Mouse (Mus musculus): ENCODE results near the gene Arhgdia.

Arhgdia gene

DNA sequence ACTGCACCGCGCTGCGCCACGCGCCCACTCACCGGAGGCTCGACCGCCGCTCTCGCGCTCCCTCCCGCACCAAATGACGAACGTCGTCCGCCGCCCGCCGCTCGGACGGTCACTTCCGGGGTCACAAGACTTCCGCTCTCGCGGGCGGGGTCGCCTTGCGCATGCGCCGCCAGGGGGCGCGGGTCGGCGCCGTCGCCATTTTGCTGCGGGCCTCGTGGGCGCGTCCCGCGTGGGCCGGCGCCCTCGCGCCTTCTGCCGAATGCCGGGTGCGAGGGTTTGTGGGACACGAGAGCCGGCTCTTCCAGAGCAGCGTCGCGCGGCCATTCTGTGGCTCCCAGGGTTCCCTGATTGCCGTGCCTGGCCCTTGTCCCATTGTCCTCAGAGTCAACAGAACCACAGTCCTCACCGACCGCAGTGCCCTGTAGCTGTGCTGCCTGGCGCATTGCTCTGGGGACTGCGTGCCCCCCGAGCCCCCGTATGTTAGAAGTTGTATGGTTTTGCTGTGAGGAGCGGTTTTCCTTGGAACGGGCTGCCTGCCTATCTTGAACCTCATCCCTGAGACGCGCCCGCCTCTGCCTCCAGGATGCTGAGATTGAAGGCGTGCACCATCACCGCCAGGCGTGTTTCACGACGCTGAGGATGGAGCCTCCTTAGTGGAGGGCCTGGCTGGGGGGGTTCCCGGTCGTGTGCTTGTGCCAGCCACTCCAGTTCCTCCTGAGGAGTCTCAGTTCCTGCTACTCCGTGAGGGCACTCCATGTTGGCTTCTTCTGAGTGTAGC, at the start of gene Arhgdia:
Gene Arhgdia, minus strand, starts transcription at position 135 of the 778 bp plus-strand sequence.
- peak; percentile 93 for DNase-seq (ENCODE audit: low read depth)

DNA sequence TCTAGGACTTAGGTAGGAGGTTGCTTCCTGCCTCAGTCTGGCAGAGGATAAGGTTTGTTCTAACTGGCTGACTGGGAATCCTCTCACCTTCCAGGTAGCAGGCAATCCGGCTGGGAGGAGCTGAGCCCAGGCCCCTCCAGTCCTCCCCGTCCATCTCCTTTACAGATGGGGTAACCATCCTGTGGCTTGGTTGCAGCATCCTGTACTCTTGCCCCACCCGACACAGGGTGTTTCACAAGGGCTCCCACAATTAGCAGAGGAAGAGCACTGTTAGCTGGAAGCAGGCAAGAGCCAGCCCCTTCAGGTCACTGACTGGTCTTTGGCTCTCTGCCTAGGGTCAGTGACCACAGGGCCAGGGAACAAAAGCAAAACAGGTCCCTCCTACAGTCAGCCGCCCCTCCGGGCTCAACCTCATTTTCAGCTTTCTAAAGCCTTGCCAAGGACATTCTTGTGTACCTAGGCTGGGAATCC, 49.0 kb upstream of the Arhgdia start:
- DNase-seq (ENCODE audit: low read depth), result peak; percentile 64

DNA sequence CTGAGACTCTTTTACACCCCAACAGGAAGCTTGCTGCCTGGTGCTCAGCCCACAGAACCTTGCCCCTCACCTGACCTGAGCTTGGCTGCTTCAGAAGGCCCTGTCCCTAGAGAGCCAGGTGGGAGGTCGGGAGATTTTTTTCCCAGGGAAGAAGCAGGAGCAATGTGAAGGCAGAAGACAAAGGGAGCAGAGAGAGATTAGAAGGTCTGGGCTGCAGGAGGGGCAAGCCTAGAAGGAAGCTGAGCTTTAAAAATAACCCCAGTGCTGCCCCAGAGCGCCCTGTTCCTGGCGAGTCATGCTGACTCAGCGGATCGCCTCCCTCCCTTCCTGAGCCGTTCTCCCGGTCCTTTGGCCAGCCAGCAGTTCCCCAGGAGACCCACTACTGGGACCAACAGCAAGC, 48.5 kb upstream of the Arhgdia start:
- DNase-seq (ENCODE audit: low read depth), result peak; percentile 77

DNA sequence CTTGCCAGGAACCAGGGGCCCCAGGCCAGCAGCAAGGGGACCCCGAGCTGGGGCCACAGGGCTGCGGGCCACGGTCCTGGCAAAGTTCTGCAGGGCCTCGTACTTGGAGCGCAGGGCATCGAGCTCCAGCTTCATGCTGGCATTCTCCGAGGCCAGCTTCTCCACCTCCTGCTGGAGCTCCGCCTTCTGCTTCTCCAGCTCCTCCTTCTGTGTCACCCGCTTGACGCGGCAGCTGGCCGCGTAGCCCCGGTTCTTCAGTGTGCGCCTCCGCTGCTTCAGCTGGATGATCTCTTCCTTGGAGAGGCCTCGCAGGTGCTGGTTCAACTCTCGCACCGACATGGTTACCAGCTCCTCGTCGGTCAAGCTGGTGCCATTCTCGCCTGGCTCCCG, 47.9 kb upstream of the Arhgdia start:
- no peak for DNase-seq (ENCODE audit: low read depth)

DNA sequence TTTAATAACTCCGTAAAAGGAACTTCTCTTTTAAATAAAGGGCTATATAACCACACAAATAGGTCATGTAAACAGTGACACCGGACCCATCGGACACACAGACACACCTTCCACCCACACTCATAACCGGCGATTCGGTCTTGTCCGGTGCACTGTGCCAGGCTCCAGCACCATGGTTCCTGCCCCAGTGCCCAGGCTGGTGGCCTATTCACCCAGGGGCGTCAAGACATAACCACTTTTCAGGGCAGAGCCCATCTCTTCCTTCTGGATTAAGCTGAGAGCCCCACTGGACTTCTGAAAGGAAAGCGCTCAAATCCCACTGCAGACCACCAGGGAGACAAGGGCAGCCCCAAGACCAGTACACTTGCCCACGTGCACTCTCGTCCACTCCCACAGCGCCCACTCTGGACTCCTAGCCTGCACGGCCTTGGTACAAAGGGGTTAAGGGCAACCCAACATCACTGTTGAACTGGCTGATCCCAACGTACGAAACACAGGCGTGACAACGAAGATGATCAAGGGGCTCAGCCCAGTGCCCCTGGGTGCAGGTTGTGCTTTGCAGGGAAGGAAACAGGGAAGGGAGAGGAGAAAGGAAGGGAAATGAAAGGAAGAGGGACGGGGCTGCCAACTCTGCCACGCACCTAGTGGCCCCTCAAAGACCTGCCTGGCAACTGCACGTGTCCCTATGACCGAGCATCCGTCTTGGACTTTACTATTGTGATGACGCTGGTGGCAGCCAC, 47.3 kb upstream of the Arhgdia start:
- DNase-seq (ENCODE audit: low read depth), result no peak

DNA sequence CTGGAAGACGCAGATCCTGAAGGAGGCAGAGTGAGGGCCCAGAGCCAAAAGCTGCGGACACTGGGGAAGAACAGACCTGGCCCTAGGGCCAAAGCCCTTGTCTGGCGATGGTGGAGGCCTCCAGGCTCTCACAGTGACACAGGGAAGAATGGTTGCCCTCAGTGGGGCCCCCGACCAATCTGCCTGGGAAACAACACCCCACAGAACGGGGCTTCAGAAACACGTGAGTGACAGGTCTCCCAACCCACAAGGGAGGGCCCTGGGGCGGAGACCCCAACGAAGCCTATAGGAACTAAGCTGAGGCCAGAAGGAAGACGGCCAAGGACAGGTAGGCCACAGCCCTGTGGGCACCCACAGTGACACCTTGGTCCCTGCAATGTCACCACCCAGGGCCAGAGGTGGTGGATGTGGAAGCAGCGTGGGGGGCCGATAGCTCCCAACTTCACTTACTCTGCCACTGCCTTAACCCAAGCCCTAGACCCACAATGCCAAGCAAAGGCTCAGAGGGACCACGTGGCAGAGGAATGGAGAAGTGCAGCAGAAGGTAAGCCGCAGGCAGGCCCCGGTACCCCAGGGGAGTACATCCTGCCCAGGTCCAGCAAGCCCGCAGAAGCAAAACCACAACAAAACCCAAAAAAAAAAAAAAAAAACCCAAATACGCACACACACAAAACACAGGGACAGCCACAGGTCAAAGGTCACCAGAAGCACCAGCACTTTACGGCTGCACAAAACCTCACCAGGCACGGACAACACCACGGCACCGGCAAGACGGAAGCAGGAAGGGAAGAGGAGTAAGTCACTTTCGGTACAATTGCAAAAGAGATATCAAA, 46.3 kb upstream of the Arhgdia start:
- no peak for DNase-seq (ENCODE audit: low read depth)

DNA sequence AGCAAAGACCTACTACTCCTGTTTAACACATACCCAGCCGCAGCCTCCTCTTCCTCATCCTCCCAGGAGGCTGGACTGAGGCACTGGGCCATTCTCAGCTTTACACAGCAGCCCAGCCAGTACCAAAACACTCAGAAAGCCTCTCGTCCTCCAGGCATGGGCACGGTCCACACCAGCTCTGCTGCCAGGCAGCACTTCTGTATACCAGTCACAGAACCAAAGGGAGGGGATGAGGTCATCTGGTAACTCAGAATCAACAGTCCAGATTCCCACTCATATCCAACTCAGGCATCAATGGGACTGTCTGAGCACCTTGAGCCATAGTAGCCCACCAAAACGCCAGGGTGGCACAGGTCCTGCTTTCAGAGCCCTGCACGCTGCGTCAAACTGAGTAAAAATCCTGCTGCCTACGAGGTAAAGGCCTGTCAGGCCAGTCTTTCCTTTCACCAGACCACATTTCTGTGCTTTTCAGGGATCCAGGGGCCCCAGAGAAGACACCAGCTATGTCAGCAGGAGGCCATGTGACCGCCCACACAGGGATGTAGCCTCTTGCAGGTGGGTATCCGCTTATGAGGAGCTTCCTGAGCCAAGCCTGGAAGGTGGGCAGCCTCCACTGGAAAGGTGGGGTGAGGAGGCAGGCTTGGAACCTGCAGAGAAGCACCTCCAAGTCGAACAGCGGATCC, 45.5 kb upstream of the Arhgdia start:
- DNase-seq (ENCODE audit: low read depth), result no peak

DNA sequence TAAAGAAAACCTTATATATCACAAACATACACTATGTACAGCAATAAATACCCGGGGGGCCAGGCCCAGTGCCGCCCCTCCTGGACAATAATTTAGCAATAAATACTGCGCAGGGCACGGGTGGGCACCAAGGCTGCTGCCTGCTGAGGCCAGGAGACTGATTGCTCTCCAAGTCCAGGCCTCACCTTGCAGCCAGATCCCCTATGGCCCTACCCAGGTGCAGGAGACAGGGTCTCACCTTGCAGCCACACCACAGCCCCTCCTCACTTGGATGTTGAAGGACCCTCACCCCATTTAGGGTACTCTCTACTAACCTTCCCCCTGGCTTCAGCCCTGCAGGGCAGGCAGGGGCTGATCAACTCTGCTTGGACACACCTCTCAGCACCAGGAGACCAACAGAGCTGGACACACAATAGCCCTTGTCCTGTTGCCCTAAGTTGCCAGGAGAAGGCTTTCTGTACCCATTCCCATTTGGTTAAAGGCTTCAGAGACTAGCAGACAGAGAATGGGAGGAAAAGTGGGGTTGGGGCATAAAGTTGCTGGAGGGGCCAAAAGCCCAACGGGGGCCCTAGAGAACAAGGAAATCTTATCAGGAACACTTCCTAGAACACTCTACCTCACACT, 43.8 kb upstream of the Arhgdia start, which contains the start of gene Sirt7:
Gene Sirt7, minus strand, starts transcription at position 89 of the 624 bp plus-strand sequence.
- no peak for DNase-seq (ENCODE audit: low read depth)

DNA sequence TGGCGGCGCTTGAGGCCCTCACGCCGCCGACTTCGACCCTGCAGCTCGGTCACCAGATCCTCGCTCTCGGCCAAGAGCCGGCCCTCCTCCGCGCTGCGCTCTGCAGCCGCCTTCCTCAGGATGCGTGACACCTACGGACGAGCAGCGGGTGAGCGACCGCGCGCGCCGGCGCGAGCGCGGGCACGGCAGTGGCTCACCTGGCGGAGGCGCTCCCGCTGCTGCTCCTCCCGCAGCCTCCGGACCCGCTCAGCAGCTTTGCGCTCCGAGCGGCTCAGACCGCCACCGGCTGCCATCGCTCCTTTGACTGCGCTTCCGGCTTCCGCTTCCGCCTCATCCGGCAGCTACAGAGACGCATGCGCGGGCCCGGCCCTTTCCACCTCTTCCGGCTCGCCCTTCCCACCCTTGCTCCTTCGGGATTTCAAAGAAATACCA, 43.3 kb upstream of the Arhgdia start:
- DNase-seq (ENCODE audit: low read depth), result peak; percentile 90

DNA sequence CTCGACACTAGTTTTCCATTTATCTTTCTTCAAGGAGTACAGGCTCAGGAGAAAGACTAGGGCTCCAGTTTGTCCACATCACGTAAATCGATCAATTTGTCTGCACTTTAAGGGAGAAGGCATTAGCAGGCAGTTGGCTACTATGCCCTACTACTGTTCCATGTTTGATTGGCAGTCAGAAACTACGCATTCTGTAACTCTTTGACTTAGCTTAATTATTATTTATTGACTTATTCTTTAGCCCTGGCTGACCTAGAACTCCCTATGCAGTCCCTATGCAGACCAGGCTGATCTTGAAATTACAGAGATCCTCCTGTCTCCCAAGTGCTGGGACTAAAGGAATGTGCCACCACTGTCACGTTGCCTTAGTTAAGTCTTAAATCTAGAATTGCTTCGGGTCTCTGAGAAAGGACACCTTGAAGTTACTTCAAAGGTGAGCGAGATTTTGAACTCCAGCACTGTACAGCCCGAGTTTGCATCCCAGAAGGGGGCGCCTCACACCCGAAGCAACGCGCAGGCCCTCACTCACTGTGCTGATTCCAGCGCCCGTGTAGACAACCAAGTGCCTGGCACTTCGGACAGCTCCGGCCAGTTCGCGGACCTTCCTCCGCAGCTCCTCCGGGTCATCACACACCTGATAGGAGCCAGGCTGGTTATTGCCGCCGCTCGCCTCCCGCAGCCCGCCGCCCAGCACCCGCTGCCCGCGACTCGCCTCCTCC, 42.7 kb upstream of the Arhgdia start:
- DNase-seq (ENCODE audit: low read depth), result peak; percentile 85

DNA sequence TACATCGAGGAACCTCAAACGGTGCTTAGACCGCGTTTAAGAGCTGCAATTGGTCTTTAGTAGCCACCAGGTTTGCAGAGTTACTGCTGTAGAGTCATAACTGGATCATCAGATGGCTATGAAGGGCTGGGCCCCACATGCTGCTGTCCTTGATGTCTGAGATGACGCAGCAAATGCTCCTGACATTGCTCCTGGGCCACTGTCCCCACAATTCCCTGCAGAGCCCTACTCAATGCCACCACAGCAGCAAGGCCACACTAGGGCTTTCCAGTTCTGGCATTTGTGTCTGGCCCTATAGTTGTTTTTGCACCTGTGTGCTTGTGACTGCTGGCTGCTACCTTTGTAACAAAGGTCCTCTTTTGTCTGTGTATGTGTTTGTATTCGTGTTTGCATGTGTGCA, 41.4 kb upstream of the Arhgdia start:
- DNase-seq (ENCODE audit: low read depth), result no peak

DNA sequence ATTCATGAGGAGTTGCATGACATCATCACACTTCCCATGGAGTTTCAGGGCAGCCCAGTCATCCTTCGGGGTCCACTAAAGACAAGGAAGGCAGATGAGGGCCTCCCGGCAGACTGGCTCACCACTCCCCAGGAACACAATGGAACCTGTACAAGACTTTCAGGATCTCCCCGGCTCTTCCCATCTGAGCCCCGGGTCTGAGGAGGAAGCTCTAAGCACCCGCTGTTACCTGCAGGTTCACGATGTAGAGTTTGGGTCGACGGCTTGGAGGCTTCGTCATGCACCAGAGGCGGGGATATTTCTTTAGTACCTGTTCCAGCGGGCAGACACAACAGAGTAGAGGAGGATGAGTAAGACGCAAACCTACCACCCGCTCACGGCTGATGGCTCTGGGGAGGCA, 38.8 kb upstream of the Arhgdia start:
- DNase-seq (ENCODE audit: low read depth), result no peak

DNA sequence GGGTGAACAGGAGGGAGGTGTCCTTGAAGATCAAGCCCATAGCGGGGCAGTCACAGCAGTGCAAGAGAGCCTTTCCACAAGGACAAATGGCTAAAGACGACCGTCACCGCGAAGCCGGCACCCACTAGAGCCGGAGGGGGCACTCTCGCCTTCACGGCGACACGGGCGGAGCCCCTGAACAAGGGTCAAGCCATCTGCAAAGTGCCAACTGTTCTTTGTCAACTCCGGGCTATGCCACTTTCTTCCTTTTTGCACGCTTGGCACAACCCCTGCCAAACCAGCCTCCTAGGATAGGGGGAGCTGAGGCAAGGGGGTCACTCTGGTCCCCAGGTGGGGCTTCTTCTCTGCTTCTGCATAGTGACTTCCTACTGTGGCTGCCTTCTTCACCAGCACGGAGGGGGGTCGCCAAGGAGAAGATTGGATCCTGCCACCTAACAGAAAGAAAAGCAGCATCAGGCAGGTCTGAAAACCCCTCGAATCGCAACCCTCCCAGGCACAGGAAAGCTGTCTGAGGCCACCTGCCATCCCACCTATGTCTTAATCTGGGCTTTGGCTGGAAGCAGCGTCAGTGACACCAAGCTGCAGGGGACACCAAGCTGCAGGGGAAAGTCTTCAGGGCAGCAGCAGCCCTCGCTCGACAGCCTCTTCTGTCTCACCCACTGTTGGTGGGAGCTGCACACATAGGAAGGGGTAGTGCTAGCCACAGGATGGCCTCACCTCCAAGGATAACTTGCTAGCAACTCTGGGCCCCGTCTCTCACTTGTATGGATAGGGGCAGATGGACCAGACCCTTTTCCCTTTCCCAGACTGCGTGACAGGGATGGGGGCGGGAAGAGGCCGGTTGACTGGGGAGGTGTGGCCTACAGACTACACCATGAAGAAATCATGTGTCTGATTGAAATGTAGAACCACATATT, 37.5 kb upstream of the Arhgdia start:
- DNase-seq (ENCODE audit: low read depth), result no peak

DNA sequence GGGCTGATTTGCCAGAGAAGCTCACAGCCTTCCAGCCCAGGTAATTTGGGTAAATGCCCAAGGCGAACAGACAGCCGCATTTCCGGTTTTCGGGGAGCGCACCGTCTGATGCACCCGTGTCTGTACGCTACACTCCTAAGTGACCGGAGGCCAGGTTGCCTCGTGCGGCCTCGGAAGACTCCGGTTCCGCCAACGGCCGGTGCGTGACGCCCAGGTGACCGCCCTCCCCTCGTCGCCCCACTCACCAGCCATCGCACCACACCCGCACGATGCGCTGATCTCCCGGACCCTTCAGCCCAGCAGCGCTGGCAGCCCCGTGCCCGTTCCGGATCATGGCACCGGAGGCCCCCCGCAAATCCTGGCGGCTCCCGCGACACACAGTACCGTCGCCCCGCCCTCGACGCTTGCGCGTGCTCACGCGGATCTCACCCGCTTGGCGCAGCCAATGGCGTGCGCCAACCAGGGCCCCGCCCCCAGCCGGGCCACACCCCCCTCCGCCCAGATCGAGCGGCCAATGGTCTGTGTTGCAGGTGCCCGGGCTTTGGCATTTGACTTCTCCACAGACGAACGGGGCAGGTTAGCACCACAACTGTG, 36.2 kb upstream of the Arhgdia start, which contains the start of gene Pcyt2:
Gene Pcyt2, minus strand, starts transcription at position 418 of the 594 bp plus-strand sequence.
- DNase-seq (ENCODE audit: low read depth), result peak; percentile 78

DNA sequence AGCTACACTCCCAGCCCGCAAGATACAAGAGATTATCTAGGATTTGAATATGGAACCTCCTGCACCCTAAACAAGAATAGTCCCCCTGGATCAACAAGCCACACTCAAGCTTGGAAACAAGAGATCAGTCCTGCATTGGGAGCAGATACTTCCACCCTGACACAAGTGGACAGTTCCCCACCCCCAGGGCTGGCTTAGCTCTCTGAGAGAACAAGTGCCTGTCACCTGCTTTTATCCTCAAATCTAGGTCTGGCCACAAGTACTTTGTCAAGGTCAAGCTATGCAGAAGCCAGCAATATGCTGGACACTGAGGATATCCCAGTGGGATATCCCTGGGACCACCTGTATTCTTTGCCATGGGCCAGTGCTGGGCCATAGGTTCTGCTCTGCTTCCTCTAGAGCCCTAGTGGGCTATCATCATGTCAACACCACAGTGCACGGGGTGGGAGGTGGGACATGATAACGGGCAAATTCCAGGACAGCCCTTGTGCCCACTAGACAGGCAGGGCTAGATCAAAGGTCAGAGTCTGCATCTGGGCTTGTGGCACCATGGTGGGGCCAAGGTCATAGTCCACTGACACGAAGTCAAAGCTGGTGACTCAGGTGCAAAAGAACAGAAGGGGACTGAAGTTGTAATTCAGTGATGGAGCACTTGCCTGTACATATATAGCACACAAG, 35.3 kb upstream of the Arhgdia start:
- DNase-seq (ENCODE audit: low read depth), result no peak

DNA sequence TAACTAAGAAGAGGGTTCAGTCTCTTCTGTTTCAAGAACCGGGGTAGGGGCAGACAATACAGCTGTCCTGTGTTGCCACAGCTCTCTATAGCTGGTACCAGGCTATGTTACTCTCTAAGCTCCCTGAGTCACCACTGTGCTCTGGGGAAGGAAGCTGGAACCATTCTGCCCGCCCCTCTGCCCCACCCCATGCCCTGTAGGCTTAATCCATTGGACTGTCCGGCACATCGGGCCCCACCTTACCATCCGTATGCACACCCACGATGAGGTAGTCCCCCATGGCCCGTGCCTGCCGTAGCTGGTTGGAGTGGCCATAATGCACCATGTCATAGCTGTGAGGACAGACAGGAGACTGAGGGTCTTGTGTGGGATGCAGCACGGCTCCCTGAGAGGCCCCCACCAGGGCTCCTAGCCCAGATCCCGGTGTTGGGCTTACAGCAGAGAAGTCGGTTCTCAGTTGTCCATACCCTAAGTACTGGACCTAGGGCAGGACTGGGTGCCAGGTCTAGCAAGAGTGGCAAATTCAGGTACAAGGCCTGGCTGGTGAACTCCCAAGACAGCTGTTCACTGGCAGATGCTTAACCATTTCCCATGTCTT, 34.3 kb upstream of the Arhgdia start:
- no peak for DNase-seq (ENCODE audit: low read depth)

DNA sequence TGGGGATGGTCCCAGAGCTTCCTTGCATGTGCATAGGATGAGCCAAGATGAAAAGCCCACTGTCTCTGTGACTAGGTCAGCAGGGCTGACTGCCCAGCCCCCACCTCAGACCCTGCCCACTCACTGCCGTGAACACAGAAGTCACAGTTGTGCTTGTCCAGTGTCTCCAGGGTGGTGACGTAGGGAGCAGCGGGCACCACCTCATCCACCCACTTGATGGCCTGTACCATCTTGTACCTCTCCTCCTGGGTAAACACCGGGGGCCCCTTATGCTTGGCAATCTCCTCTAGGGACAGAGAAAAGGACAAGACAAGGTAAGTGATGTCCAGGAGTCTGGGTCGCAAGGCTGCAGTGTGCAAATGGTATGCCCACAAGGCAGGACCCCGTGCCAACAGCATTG, 33.7 kb upstream of the Arhgdia start:
- no peak for DNase-seq (ENCODE audit: low read depth)

DNA sequence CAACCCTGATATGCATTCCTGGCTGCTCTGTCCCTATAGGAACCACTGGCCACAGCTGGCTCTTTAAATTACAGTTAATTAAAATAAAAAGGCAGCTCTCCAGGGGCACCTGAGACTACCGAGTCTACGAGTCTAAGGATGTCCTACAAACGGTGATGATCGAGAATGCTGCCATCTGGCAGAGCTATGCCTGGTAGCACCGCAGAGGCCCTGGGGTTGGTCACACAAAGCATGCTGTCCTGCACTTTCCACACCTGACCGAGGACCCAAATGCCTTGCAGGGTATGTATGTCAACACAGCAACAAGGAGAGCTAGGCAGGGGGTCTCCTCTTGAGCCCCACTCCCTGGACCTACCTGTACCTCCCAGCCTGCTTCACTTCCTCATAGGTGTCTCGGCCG, 32.6 kb upstream of the Arhgdia start:
- DNase-seq (ENCODE audit: low read depth), result no peak
